Mouse (Mus musculus): ENCODE results near the gene Vopp1.

DNA sequence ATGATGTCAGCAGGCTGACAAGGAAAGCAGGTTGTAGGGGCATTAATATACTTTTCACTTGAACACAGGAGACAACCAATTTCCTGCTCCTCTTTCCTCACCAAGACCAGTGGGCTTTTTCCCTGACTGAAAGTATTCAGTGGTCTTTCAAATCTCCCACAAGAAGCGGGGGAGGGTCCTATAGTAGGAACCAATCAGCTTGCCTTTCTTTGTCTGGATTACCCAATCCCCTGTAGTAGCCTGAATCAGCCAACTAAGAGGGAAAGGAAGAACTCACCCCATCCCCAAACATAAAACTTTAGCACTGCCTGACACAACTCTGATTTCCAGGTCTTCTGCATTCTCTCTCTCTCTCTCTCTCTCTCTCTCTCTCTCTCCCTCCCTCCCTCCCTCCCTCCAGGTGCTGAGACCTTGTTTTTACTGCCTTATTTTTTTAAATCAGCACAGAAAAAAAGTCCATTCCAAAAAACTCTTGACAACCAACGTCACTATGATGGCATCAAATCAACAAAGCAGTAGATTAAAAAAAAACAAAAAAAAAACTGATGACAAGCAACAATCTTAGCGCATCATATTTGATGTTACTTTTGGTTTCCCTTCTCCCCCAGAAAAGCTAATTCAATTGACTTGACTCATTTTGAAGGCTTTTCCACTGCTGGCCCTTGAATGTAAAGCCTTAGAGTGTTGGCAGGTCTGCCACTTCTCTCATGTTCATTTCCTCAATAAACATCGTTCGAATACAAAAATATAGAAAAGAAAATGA is 2.1 kb downstream of the Vopp1 start:
- no peak for TF ChIP-seq MAX (IDR thresholded peaks at IDR 0.05; ENCODE audit: low read length)
- no peak for TF ChIP-seq CTCF (conservative IDR thresholded peaks at IDR 0.05 in 1 of 2, IDR thresholded peaks at IDR 0.05 in 1 of 2; ENCODE audit: low read depth in 2 of 2, low read length in 2 of 2)
- TF ChIP-seq RCOR1 (conservative IDR thresholded peaks at IDR 0.05; ENCODE audit: low read depth, low read length), result no peak
- no peak for TF ChIP-seq KAT2A (IDR thresholded peaks at IDR 0.05; ENCODE audit: insufficient replicate concordance, low read length)
- no peak for TF ChIP-seq USF1 (IDR thresholded peaks at IDR 0.05; ENCODE audit: low read depth, low read length)
- TF ChIP-seq MEF2A (IDR thresholded peaks at IDR 0.05; ENCODE audit: borderline replicate concordance, low read depth, low read length), result no peak
- no peak for TF ChIP-seq ZNF384 (IDR thresholded peaks at IDR 0.05; ENCODE audit: low read depth, low read length)
- no peak for TF ChIP-seq MAFK (IDR thresholded peaks at IDR 0.05; ENCODE audit: insufficient replicate concordance, low read length)
- no peak for TF ChIP-seq RAD21 (IDR thresholded peaks at IDR 0.05; ENCODE audit: low read depth, low read length)

Data from CH12.LX (cell line).